Mouse (Mus musculus) liver, embryonic 16.5 days (tissue): ENCODE measurements around the gene Med24. TPM values are rescaled to one million over a fixed set of nuclear protein-coding genes. Genes with fewer than 3 reads are reported as not detected.
A peak's percentile ranks its signal among the peaks of the same experiment; 100 is the strongest.

Experiments
- ATAC-seq: fragments of 200-750 bp; cut with Nextera tagmentation; 2 replicates; pipeline ENCODE4 v1.8.0; 2017; ENCODE audit warnings: low read depth, mild to moderate bottlenecking, moderate number of reproducible peaks, moderate library complexity
- H3K27ac ChIP-seq: fragments of 300-500 bp; sonication (generic); 2 replicates; pipeline ENCODE4 v1.5.1; 2014; ENCODE audit warnings: mild to moderate bottlenecking, low read length
- H3K27me3 ChIP-seq: fragments of 300-500 bp; sonication (generic); 2 replicates; pipeline ENCODE4 v1.6.1; 2014; ENCODE audit warnings: low read depth, low read length, mixed read lengths; ENCODE audit not compliant: control insufficient read depth, insufficient read depth
- H3K36me3 ChIP-seq: fragments of 300-500 bp; sonication (generic); 2 replicates; pipeline ENCODE4 v1.6.1; 2014; ENCODE audit warnings: mild to moderate bottlenecking; ENCODE audit not compliant: control insufficient read depth, insufficient read depth
- H3K4me1 ChIP-seq: fragments of 300-500 bp; sonication (generic); 2 replicates; pipeline ENCODE4 v1.6.1; 2014; ENCODE audit warnings: low read depth, low read length, mixed read lengths; ENCODE audit not compliant: control insufficient read depth
- H3K4me2 ChIP-seq: fragments of 300-500 bp; sonication (generic); 2 replicates; pipeline ENCODE4 v1.6.1; 2014; ENCODE audit warnings: low read depth, low read length, mixed read lengths
- H3K4me3 ChIP-seq: fragments of 300-500 bp; sonication (generic); 2 replicates; pipeline ENCODE4 v1.5.1; 2014; ENCODE audit warnings: low read depth, mild to moderate bottlenecking, low read length
- H3K9ac ChIP-seq: fragments of 300-500 bp; sonication (generic); 2 replicates; pipeline ENCODE4 v1.6.1; 2014; ENCODE audit warnings: low read depth, low read length
- H3K9me3 ChIP-seq: fragments of 300-500 bp; sonication (generic); replicated peaks from 2 replicates; pipeline ENCODE4 v1.6.1; 2016; ENCODE audit warnings: low read length; ENCODE audit not compliant: control insufficient read depth
- WGBS: fragments of 180-500 bp; shearing (Covaris S2); extraction: QIAGEN DNeasy Blood & Tissue Kit; methylation state at CpG from one replicate; pipeline ENCODE4 v1.1.7; 2014; ENCODE audit not compliant: insufficient replicate concordance; 5-methylcytosine and 5-hydroxymethylcytosine counted together
- polyA plus RNA-seq: library from polyadenylated mRNA; unstranded; fragments of >200 nt; fragmentation: Nextera tagmentation; extraction: Ambion mirVana; gene quantifications from 2 replicates; pipeline ENCODE4 v1.2.1, GENCODE M21; 2015

Gene Med24
- polyA plus RNA-seq, 1 experiment from 2014 or later: 23.8 TPM

- Histone ChIP-seq H3K9ac (no peak overlapping the region), H3K4me1 (no peaks in the 10 kb centered on the region), H3K27ac (no peak overlapping the region), H3K4me3 (no peak overlapping the region), H3K4me2 (no peak overlapping the region), H3K36me3 (peaks cover 18% of the 10 kb centered on the region), H3K27me3 (no peaks in the 10 kb centered on the region), H3K9me3 (no peaks in the 10 kb centered on the region)
- ATAC-seq: no peak
- 79% methylated on average over 14 of the region's 14 CpGs for WGBS
Observed at GRCm38 (mm10) chr11:98696454-98697216, 32.6 kb downstream of the Med24 start.

GRCm38 (mm10) chr11:98695408-98695807, 33.8 kb downstream of the Med24 start:
- Histone ChIP-seq H3K4me3 (no peak overlapping the region), H3K9ac (no peak overlapping the region), H3K27me3 (no peaks in the 10 kb centered on the region), H3K4me2 (no peak overlapping the region), H3K4me1 (no peaks in the 10 kb centered on the region), H3K27ac (no peak overlapping the region), H3K36me3 (peaks cover 30% of the 10 kb centered on the region), H3K9me3 (no peaks in the 10 kb centered on the region)
- no peak for ATAC-seq
- WGBS: 79% methylated on average over 14 of the region's 14 CpGs

DNA sequence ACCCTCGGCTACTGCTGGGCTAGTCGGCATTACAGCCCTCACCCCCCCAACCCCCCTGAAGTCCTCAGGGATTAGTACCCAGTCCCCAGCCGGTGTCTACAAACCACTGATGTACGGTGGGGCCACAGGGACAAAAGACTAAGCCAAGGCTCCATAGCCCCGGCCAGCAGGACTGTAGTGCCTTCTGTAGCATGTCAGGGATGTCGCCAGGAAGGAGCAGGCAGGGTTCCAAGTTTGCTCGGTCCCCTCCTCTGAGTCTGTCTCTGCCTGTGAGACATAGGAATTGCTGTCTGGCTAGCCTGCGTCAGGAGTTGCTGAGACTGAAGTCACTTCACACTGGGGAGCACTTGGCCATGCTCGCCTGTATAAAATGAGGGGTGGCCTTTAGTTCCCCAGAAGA, 34.9 kb downstream of the Med24 start:
- Histone ChIP-seq H3K4me1 (no peaks in the 10 kb centered on the region), H3K9ac (no peak overlapping the region), H3K9me3 (no peaks in the 10 kb centered on the region), H3K27me3 (no peaks in the 10 kb centered on the region), H3K27ac (no peak overlapping the region), H3K4me2 (no peak overlapping the region), H3K4me3 (no peak overlapping the region), H3K36me3 (peaks cover 38% of the 10 kb centered on the region)
- ATAC-seq: no peak
- 70% methylated on average over 9 of the region's 9 CpGs for WGBS

- H3K27ac ChIP-seq: no peak overlapping the region
- H3K9me3 ChIP-seq: no peaks in the 10 kb centered on the region
- no peaks in the 10 kb centered on the region for H3K4me1 ChIP-seq
- no peak overlapping the region for H3K4me3 ChIP-seq
- H3K4me2 ChIP-seq: no peak overlapping the region
- peaks cover 38% of the 10 kb centered on the region for H3K36me3 ChIP-seq
- no peak overlapping the region for H3K9ac ChIP-seq
- ATAC-seq: no peak
- H3K27me3 ChIP-seq: no peaks in the 10 kb centered on the region
- 81% methylated on average over 9 of the region's 9 CpGs for WGBS
Observed at GRCm38 (mm10) chr11:98693746-98694145, 35.5 kb downstream of the Med24 start.

- H3K4me3 ChIP-seq: no peak overlapping the region
- H3K4me2 ChIP-seq: no peak overlapping the region
- ATAC-seq: no peak
- WGBS: 61% methylated on average over 13 of the region's 13 CpGs
- H3K36me3 ChIP-seq: peaks cover 40% of the 10 kb centered on the region
- H3K9me3 ChIP-seq: no peaks in the 10 kb centered on the region
- no peak overlapping the region for H3K27ac ChIP-seq
- no peak overlapping the region for H3K9ac ChIP-seq
- H3K27me3 ChIP-seq: no peaks in the 10 kb centered on the region
- H3K4me1 ChIP-seq: no peaks in the 10 kb centered on the region
Observed at GRCm38 (mm10) chr11:98693201-98693600, 36.0 kb downstream of the Med24 start.

GRCm38 (mm10) chr11:98688009-98688408, 41.2 kb downstream of the Med24 start:
- Histone ChIP-seq H3K4me3 (no peak overlapping the region), H3K9ac (no peak overlapping the region), H3K4me1 (peaks cover 5% of the 10 kb centered on the region), H3K27me3 (no peaks in the 10 kb centered on the region), H3K27ac (no peak overlapping the region), H3K4me2 (no peak overlapping the region), H3K36me3 (peaks cover 47% of the 10 kb centered on the region), H3K9me3 (no peaks in the 10 kb centered on the region)
- WGBS: 72% methylated on average over 8 of the region's 8 CpGs
- ATAC-seq: no peak

DNA sequence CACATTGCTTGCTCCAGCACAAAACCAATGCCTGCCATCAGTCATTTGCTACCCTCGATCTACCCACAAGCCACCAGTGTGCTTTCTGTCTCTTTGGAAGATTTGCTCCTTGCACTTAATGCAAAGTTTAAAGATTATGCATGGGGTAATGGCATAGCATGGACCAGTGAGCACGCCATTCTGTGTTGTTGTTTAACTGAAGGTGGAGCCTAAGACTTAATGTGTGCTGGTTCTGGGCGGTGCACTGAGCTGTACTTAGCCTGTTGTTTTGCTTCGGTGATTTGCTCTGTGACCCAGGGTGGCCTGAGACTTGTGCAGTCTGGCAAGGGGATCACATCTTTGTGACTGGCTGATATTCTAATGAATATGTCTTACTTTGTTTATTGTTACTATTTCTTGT, 42.3 kb downstream of the Med24 start:
- no peak overlapping the region for H3K9ac ChIP-seq
- H3K4me3 ChIP-seq: no peak overlapping the region
- peaks cover 8% of the 10 kb centered on the region for H3K4me1 ChIP-seq
- H3K36me3 ChIP-seq: peaks cover 47% of the 10 kb centered on the region
- no peak for ATAC-seq
- no peak overlapping the region for H3K27ac ChIP-seq
- WGBS: 80% methylated on average over 4 of the region's 4 CpGs
- no peaks in the 10 kb centered on the region for H3K9me3 ChIP-seq
- H3K4me2 ChIP-seq: no peak overlapping the region
- no peaks in the 10 kb centered on the region for H3K27me3 ChIP-seq

GRCm38 (mm10) chr11:98685642-98686041, 43.6 kb downstream of the Med24 start:
- no peaks in the 10 kb centered on the region for H3K27me3 ChIP-seq
- no peak for ATAC-seq
- no peak overlapping the region for H3K4me3 ChIP-seq
- no peak overlapping the region for H3K9ac ChIP-seq
- no peaks in the 10 kb centered on the region for H3K9me3 ChIP-seq
- H3K4me1 ChIP-seq: peaks cover 12% of the 10 kb centered on the region
- no peak overlapping the region for H3K4me2 ChIP-seq
- peaks cover 38% of the 10 kb centered on the region for H3K36me3 ChIP-seq
- WGBS: 82% methylated on average over 9 of the region's 9 CpGs
- no peak overlapping the region for H3K27ac ChIP-seq

DNA sequence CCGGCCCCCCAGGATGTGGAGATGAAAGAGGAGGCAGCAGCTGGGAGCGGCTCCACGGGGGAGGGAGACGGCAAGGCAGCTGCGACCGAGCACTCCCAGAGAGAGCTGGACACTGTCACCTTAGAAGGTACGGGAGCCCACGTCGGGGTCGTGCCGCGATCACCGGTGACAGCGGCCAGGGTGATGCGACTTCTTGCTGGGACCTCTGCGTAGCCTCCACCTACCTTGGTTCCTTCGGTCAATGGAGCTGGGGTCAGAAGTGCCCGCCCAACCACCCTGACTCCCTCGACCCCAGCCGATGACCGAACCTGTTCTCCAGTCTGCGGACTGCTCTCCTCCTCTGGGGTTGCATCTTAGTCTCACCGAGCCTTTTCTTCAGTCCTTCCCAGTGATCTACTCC, 46.4 kb downstream of the Med24 start:
- 0% methylated on average over 23 of the region's 23 CpGs for WGBS
- ATAC-seq: peak; percentile 19
- Histone ChIP-seq H3K27me3 (no peaks in the 10 kb centered on the region), H3K4me1 (peaks cover 12% of the 10 kb centered on the region), H3K4me3 (peak overlapping the region; percentile 94), H3K9me3 (no peaks in the 10 kb centered on the region), H3K9ac (peak overlapping the region; percentile 96), H3K36me3 (peaks cover 21% of the 10 kb centered on the region), H3K4me2 (peak overlapping the region; percentile 88), H3K27ac (peak overlapping the region; percentile 68)
